Mouse (Mus musculus) heart, postnatal 0 days (tissue): ENCODE data around the gene S1pr5. TPM values are rescaled to one million over a fixed set of nuclear protein-coding genes. Genes with fewer than 3 reads are reported as not detected.
A peak's percentile ranks its signal among the peaks of the same experiment; 100 is the strongest.

Experiments used
- ATAC-seq: fragments of 200-750 bp; cut with Nextera tagmentation; 2 replicates; pipeline ENCODE4 v1.8.0; 2017; ENCODE audit warnings: low read depth, moderate number of reproducible peaks, moderate library complexity; ENCODE audit not compliant: insufficient read depth
- DNase-seq: peaks from one replicate; pipeline ENCODE4 v3.0.0-alpha.2; 2016; ENCODE audit warnings: low spot score
- H3K27ac ChIP-seq: fragments of 300-500 bp; sonication (generic); 2 replicates; pipeline ENCODE4 v1.5.1; 2014; ENCODE audit warnings: low read depth, mild to moderate bottlenecking
- H3K27me3 ChIP-seq: fragments of 300-500 bp; sonication (generic); 2 replicates; pipeline ENCODE4 v1.6.1; 2014; ENCODE audit warnings: low read length, mixed read lengths; ENCODE audit not compliant: control insufficient read depth, insufficient read depth
- H3K36me3 ChIP-seq: fragments of 300-500 bp; sonication (generic); replicated peaks from 2 replicates; pipeline ENCODE4 v1.6.1; 2014; ENCODE audit warnings: low read length, mixed read lengths; ENCODE audit not compliant: control insufficient read depth, insufficient read depth
- H3K4me1 ChIP-seq: fragments of 300-500 bp; sonication (generic); 2 replicates; pipeline ENCODE4 v1.6.1; 2014; ENCODE audit warnings: antibody characterized with exemption; ENCODE audit not compliant: control insufficient read depth, insufficient read depth
- H3K4me2 ChIP-seq: fragments of 300-500 bp; sonication (generic); 2 replicates; pipeline ENCODE4 v1.6.1; 2014; ENCODE audit warnings: low read depth, mild to moderate bottlenecking, low read length, moderate library complexity
- H3K4me3 ChIP-seq: fragments of 300-500 bp; sonication (generic); 2 replicates; pipeline ENCODE4 v1.5.1; 2014; ENCODE audit warnings: low read depth, low read length
- H3K9ac ChIP-seq: fragments of 300-500 bp; sonication (generic); replicated peaks from 2 replicates; pipeline ENCODE4 v1.6.1; 2014; ENCODE audit warnings: low read depth, low read length, mixed read lengths
- H3K9me3 ChIP-seq: fragments of 300-500 bp; sonication (generic); replicated peaks from 2 replicates; pipeline ENCODE4 v1.6.1; 2016; ENCODE audit warnings: low read length; ENCODE audit not compliant: control insufficient read depth
- CTCF ChIP-seq: IDR thresholded peaks from 2 replicates; pipeline ENCODE4 v1.5.1; 2016; ENCODE audit warnings: antibody characterized with exemption, control low read depth, low read depth
- EP300 ChIP-seq: IDR thresholded peaks from 2 replicates; pipeline ENCODE4 v1.6.1; 2016; ENCODE audit warnings: antibody characterized with exemption, low read depth
- WGBS: fragments of 180-500 bp; shearing (Covaris S2); extraction: QIAGEN DNeasy Blood & Tissue Kit; methylation state at CpG from one replicate; pipeline ENCODE4 v1.1.7; 2014; 5-methylcytosine and 5-hydroxymethylcytosine counted together
- polyA plus RNA-seq: library from polyadenylated mRNA; unstranded; fragments of >200 nt; fragmentation: Nextera tagmentation; extraction: Ambion mirVana; gene quantifications from 2 replicates; pipeline ENCODE4 v1.2.1, GENCODE M21; 2015
- total RNA-seq: library from RNA; depleted of rRNA; stranded (reverse); fragments of >200 nt; gene quantifications from 2 replicates; pipeline ENCODE4 v1.2.3, GENCODE M21; 2014; ENCODE audit warnings: low replicate concordance

The S1pr5 gene
- total and polyA plus RNA-seq, 2 experiments from 2014 or later, result 0.10 TPM; not detected in 1

- DNase-seq (no peak), ATAC-seq (no peak)
- Histone ChIP-seq H3K4me2 (no peak overlapping the region), H3K27ac (no peak overlapping the region), H3K36me3 (no peaks in the 10 kb centered on the region), H3K9ac (no peak overlapping the region), H3K9me3 (no peaks in the 10 kb centered on the region), H3K27me3 (no peaks in the 10 kb centered on the region), H3K4me1 (peaks cover 8% of the 10 kb centered on the region; the same call in 1 of the 2 replicates), H3K4me3 (no peak overlapping the region)
- TF ChIP-seq EP300 (no peak), CTCF (peak; percentile 3; the same call in 1 of the 2 replicates)
- 50% methylated on average over 3 of the region's 3 CpGs for WGBS
Observed at GRCm38 (mm10) chr9:21219820-21220219, 28.4 kb downstream of the S1pr5 start.

DNA sequence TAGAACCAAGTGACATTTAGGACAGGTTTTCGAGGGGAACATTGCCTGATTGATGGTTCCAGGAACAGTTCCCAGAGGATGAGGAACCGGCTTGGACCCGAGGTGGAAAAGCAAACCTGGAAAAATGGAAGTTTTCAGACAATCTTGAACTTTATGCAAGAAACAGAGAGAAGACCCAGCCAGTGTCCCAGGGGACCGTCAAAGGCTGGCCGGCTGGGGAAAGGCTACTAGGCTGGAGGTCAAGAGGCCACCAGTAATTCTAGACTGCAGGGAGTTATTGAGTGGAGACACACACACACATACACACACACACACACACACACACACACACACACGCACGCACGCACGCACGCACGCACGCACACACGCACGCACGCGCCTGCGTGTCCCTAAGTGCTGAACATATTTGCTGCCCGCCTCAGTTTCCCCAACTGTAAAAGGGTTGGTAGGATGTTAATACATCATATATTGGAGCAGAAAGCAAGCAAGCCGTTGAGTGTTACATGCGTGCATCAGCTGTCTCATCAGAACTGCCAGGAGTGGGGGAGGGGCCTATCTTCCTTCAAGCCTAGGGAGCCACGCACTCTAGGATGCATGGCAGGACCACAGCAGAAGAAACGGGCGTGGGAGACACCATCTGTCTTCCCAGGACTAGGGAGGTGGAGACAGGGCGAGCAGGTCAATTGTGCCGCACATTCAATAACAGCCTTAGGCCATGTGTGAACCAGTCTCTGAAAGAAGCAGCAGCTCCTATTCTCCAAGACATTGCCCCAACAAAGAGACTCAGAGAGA, 32.0 kb downstream of the S1pr5 start:
- H3K36me3 ChIP-seq, result peaks cover 13% of the 10 kb centered on the region
- H3K9ac ChIP-seq, result no peak overlapping the region
- no peaks in the 10 kb centered on the region for H3K9me3 ChIP-seq
- H3K4me1 ChIP-seq, result peaks cover 6% of the 10 kb centered on the region; the same call in 1 of the 2 replicates
- no peak overlapping the region for H3K4me3 ChIP-seq
- WGBS, result 71% methylated on average over 25 of the region's 25 CpGs
- no peaks in the 10 kb centered on the region for H3K27me3 ChIP-seq
- no peak overlapping the region for H3K27ac ChIP-seq
- TF ChIP-seq EP300 (no peak), CTCF (no peak)
- H3K4me2 ChIP-seq, result no peak overlapping the region
- no peak for DNase-seq
- no peak for ATAC-seq

- 43% methylated on average over 7 of the region's 7 CpGs for WGBS
- Histone ChIP-seq H3K4me3 (no peak overlapping the region), H3K9me3 (no peaks in the 10 kb centered on the region), H3K27ac (no peak overlapping the region), H3K9ac (no peak overlapping the region), H3K4me1 (no peaks in the 10 kb centered on the region), H3K4me2 (no peak overlapping the region), H3K27me3 (no peaks in the 10 kb centered on the region), H3K36me3 (peaks cover 27% of the 10 kb centered on the region)
- ATAC-seq, result no peak
- peak; percentile 54 for TF ChIP-seq CTCF
- no peak for TF ChIP-seq EP300
- no peak for DNase-seq
Observed at GRCm38 (mm10) chr9:21213617-21214190, 34.5 kb downstream of the S1pr5 start.

GRCm38 (mm10) chr9:21211624-21212023, 36.6 kb downstream of the S1pr5 start:
- no peak for ATAC-seq
- Histone ChIP-seq H3K27me3 (no peaks in the 10 kb centered on the region), H3K36me3 (peaks cover 33% of the 10 kb centered on the region), H3K4me2 (no peak overlapping the region), H3K4me3 (no peak overlapping the region), H3K9ac (no peak overlapping the region), H3K4me1 (no peaks in the 10 kb centered on the region), H3K9me3 (no peaks in the 10 kb centered on the region), H3K27ac (no peak overlapping the region)
- 83% methylated on average over 7 of the region's 7 CpGs for WGBS
- no peak for DNase-seq
- TF ChIP-seq CTCF (no peak), EP300 (no peak)

DNA sequence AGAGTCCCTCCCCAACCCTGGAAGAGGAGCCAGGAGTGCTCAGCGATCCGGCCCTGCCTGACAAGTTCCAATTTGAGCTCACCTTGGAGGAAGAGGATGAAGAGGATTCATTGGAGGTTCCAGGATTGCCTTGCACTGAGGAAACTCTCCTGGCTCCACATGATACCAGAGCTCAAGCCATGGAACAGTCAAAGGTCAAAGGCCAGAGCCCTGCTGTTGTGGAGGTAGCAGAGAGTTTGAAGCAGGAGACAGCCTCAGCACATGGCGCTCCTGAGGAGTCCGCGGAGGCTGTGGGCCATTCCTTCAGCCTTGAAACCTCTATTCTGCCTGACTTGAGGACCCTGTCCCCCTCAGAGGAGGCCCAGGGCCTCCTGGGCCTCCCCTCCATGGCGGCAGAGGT, 37.4 kb downstream of the S1pr5 start:
- Histone ChIP-seq H3K4me3 (no peak overlapping the region), H3K27ac (no peak overlapping the region), H3K27me3 (no peaks in the 10 kb centered on the region), H3K9ac (no peak overlapping the region), H3K9me3 (no peaks in the 10 kb centered on the region), H3K36me3 (peaks cover 38% of the 10 kb centered on the region), H3K4me1 (no peaks in the 10 kb centered on the region), H3K4me2 (no peak overlapping the region)
- DNase-seq (no peak), ATAC-seq (no peak)
- WGBS, result 76% methylated on average over 6 of the region's 6 CpGs
- no peak for TF ChIP-seq CTCF
- TF ChIP-seq EP300, result no peak
